Mouse (Mus musculus) granulocyte monocyte progenitor cell, adult 5-6 weeks (primary cell): ENCODE results near the gene Mpnd. TPM values are rescaled to one million over a fixed set of nuclear protein-coding genes. Genes with fewer than 3 reads are reported as not detected.
"Not testable (repeated sequence)": the region's sequence is repeated elsewhere in the genome, so short reads cannot be mapped to it uniquely, and the experiment has no call there.

Experiments
- ATAC-seq: replicated peaks from 2 replicates; pipeline ENCODE4 v1.8.0; 2016; ENCODE audit warnings: mild to moderate bottlenecking, moderate TSS enrichment, inconsistent platforms; ENCODE audit not compliant: poor library complexity, severe bottlenecking
- total RNA-seq, 2 experiments: library from RNA; stranded (forward) in 1 of 2; stranded (reverse) in 1 of 2; fragments of 200-712, 200-1000 nt in 1 of 2; fragments of >200 nt in 1 of 2; fragmentation: Nextera tagmentation in 1 of 2; gene quantifications; 2 replicates each; pipeline ENCODE4 v1.2.3; 2014 to 2017

The Mpnd gene
- total RNA-seq, 2 experiments from 2014 or later, result 22.0 to 62.2 TPM

GRCm38 (mm10) chr17:56034040-56034725, 28.7 kb downstream of the Mpnd start:
- ATAC-seq, result no peak

GRCm38 (mm10) chr17:56034726-56035100, 29.2 kb downstream of the Mpnd start:
- no peak for ATAC-seq

- no peak for ATAC-seq
These were observed 29.7 kb downstream of the Mpnd start for GRCm38 (mm10) chr17:56035216-56035615.

DNA sequence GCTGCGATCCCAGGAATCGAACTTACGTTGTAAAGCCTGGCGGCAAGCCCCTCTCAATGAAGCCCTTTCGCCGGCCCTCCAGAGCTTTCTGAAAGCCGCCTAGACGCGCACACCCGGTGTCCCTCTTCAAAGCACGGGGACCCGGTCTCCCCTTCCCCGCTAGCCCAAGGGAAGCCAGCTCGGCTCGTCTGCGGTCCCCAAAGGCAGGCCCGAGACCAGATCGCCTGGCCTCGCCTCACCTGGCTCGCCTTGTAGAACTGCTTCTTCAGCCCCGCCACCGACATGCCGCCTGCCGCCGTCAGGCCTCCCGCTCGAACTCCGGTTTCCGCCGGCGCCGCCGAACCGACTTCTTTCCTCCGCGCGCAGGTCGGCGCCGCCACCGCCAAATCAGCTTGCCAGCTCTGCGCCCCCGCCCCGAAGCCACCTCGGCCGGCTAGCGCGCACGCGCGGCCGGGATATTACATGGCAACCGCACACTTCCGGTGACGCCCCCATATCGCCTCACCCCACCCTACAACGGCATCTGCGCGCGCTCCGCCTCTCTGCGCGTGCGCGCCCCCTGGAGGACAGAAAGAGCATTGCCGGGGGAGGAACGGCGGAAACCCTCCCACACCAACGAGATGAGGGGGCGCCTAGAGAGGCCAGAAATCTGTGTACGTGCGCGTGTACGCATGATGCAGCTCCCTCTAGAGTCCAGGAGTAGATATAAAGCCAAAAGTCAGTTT, 30.8 kb downstream of the Mpnd start, which contains the start of gene Sh3gl1:
TSS of gene Sh3gl1 (minus strand) at position 460 of the 725 bp plus-strand sequence.
- peak; percentile 75 for ATAC-seq

DNA sequence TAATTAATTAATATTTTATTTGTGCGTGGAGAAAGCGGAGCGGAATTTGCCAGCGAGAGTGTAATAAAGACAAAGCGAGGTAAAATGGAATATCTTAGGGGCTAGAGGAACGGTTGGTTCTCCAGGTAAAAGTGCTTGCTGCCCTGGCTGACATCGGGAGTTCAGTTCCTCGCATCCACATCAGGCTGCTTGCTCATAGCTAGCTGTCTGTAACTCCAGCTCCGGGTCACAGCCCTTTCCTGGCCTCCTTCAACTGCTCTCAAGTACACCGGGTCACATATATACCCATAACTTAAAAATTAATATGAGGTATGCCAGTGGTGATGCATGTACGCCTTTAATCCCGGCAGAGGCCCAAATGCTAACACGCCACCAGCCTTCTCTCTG, 31.4 kb downstream of the Mpnd start:
- no peak for ATAC-seq

DNA sequence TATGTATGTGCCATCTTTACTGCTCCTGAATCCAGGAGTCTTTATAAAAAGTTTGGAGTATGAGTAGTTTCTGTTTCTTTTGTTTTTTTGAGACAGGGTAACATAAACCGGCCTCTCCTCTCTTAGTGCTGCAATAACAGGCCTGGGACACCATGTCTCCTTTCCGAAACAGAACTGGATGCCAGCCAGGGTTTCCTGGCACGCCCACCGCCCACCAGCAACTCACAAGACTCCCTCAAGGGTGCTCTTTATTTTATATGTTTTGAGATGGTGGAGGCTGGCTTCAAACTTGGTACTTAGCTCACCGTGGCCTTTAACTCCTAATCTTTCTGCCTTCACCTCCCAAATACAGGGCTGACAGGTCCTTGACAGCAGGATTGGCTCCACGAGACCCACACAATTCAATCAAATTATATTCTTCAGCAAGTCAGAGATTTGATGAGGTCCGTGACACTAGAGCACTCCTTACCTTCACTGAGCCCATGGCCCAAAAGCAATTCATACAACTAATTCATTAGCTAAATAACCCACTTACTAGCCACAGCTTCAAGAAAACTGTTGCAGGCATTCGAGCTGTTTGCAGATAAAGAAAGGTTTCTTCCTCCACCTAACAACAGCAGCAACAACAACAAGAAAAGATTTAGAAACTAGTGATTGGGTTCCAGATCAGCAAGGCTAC, 33.2 kb downstream of the Mpnd start:
- ATAC-seq, result no peak

DNA sequence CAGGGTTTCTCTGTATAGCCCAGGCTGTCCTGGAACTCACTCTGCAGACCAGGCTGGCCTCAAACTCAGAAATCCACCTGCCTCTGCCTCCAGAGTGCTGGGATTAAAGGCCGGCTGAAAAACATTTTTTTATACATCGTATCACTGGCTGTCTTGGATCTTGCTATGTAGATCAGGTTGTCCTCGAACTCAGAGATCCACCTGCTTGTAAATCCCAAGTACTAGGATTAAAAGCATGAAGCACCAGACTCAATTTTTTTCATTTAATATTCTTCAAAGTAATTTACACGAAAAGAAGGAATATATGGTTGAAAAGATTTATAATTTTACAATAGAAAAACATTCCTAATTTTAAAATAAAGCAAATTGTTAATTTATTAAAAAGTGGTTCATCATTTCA, 33.8 kb downstream of the Mpnd start:
- ATAC-seq, result no peak

DNA sequence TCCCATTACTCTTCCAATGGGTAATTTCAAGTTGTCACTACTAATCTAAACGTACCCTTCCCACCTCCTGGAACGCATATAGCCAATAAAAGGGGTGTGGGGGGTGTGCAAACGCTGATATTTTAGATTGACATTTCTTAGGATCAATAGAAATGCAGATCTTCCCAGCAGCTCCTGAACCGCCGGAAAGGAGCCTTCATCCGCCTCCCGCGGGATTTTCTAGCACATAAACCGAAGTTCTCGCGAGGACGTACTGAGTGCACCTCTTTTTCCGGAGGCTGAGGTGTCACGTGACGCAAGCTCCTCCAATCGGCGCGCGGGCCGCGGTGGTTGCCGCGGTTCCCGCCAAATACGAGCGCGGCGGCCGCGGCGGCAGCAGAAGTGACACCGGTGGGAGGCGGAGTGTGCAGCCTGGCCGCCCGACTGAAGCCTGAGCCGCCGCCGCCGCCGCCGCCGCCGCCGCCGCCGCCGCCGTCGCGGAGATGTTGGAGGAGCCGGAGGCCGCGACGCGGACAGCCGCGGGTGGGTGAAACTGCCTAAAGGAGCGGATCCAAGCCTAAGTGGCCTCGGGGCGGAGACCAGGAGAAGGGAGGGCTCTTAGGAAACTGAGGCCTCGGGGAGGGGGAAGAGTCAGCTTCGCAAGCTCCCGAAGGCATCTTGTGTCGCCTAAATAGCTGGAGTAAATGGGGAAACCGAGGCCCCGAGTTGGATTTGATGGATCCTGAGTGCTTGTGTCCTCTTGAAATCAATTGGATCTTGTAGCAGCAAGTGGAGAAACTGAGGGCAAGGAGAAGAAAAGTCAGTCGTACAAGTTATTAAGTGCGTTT, 34.7 kb downstream of the Mpnd start, which contains the start of gene Chaf1a:
TSS of gene Chaf1a (plus strand) at position 410 of the 827 bp plus-strand sequence.
- ATAC-seq, result peak; percentile 71

GRCm38 (mm10) chr17:56040857-56041163, 35.3 kb downstream of the Mpnd start:
- ATAC-seq, result no peak

DNA sequence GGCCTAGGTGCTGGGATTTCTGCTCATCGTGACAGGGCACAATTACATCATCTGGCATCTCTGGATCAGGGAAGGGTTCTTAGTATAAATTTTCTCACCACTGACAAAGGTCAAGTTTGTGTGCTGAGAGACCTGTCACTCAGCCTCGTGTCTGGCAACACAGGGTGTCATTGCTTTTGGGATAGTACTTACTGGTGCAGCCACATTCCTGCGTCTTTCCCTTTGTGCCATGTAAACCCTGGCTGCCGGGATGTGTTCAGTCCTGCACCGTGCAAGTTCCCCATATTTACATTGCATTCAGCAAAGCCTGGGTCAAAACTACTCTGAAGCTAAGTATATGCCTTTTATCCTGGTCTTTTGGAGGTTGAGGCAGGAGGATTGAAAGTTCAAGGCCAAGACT, 45.9 kb downstream of the Mpnd start:
- no peak for ATAC-seq

- no peak for ATAC-seq
These were observed 49.4 kb downstream of the Mpnd start for GRCm38 (mm10) chr17:56054938-56055337.

- ATAC-seq, result no peak
These were observed 50.6 kb downstream of the Mpnd start for GRCm38 (mm10) chr17:56055945-56056678.

GRCm38 (mm10) chr17:56057381-56058120, 52.0 kb downstream of the Mpnd start:
- ATAC-seq, result no peak

DNA sequence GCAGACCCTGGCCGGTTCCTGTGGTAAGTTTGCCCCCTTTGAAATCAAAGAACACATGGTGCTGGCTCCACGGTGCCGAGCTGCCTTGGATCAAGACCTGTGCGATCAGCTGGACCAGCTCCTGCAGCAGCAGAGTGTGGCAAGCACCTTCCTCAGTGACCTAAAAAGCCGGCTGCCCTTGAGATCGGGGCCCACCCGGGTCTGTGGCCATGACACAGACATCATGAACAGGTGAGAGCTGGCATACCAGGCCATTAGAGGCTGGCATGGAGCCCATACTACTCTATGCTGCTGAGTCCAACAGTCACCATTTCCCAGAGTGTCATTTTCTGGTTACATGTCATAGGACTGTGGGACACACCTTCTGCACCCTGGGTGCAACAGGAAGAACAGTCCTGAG, 56.6 kb downstream of the Mpnd start:
- no peak for ATAC-seq

DNA sequence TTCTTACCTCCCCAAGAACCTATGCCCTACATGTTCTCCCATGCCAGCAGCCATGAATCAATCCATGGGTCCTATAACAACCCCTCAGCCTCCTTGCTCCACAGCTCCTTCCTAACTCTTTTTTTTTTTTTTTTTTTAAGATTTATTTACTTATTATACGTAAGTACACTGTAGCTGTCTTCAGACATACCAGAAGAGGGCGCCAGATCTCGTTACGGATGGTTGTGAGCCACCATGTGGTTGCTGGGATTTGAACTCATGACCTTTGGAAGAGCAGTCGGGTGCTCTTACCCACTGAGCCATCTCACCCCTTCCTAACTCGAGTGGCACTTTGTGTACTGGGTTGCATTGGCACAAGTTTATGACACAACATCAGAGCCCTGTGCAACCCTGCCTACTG, 60.2 kb downstream of the Mpnd start:
- not testable (repeated sequence) for ATAC-seq
